Mouse (Mus musculus) layer of hippocampus, adult 18-20 months (tissue): Measurements from ENCODE around the gene Gm10309. TPM values are rescaled to one million over a fixed set of nuclear protein-coding genes. Genes with fewer than 3 reads are reported as not detected.

Experiments used
- DNase-seq, 2 experiments: peaks; one replicate each; pipeline ENCODE4 v3.0.0; 2022; ENCODE audit warnings: low spot score in 2 of 2
- total RNA-seq, 2 experiments: library from RNA; stranded (reverse); gene quantifications; 2 replicates each; pipeline ENCODE4 v1.2.3; 2021

Gene Gm10309
- total RNA-seq, 2 experiments from 2014 or later = not detected

DNA sequence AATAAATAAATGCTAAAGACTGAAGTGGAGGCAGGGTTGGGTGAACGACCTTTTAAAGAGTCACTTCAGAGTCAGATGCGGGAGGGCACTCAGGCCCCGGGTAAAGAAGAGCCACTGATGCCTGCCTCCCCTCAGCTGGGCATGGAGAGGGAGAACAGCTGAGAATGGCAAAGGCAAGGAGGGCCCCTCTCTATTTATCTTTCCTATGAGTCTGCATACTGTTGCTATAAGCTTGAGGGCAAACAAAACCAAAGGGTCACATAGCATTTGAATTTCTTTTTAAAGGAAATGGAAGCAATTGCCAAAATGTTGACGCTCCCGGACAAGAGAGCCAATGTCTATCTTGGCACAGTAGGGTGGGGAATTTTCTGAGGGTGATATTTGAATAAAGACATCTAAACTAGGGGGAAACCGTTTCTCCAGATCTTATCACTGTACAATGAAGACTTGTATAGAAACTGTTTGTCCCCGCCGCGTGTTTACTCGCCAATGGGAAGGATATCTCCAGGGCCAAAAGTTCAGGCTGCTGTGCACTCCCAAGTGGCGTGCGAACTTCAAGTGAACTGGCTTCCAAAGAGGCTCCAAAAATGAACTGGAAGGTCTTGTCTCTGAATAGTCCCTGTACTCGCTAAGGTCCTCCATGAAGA is 10.1 kb upstream of the Gm10309 start:
- no peak for DNase-seq

DNA sequence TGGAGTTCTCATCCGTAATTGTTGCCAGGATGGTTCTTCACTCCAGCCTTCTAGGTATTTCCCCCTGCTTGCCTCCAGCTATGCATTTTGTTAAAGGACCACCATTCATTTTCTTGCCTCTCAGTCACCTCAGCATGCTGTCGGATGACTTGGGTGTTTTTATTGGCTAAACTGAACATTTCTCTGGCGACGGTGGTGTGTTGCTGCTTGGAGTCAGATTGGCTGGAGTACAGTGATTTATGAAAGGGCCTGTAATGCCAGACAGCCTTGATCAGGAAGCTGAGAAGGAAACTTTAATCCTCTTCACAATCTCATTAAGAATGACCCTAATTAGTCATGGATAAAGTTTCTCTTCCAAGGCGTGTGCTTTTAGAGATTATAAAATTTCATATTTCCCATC is 4.8 kb upstream of the Gm10309 start:
- no peak for DNase-seq

DNA sequence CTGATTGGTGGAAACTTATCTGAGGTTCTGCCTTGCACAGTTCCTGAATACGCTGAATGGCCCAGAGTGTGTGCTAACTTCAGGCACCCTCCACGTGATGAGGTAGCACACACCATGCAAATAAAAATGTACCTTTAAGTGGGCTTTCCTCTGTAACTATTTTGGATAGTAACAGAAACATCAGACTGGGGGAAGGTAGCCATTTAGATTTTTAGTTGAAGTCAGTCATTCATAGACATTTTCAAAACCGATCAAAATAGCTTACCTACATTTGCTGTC is 3.1 kb upstream of the Gm10309 start:
- no peak for DNase-seq

DNA sequence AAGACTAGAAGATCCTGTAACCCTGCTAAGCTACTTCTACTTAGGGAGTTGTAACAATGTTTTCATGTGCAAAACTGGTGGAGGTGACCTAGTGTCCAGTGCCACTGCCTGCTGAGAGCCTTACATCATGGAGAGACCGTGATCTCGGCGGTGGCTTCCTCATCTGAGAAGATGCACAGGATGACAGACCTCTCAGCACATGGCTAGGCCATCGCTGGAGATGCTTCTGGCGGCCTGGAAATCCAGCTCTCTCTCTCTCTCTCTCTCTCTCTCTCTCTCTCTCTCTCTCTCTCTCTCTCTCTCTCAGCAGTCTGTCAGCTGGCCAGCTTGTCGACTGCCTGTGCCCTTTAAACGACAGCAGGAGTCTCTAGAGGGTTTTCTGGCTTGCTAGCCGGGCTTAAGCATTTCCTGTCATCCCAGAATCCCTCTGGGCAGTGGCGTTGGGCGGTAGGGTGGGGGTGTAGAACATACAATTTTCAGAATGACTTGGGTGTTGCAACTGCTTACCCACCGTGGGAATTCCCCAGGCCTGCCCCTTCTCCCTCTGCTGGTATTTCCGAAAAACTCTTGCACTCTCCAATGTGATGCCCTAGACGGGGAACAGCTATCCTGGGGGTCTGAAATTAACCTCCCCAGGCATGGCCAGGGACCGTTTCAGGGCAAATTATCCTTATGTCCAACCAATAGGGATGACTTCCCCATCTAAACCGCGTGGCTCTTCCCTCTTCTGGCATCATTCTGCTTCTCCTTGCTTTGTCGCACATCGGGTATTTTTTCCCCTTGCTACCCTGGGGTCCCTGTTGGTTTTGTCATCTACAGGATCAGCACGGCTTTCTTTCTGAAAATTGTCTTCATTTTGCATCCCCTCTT is 2.5 kb upstream of the Gm10309 start:
- no peak for DNase-seq

GRCm38 (mm10) chr17:86506881-86507280 is 1.8 kb upstream of the Gm10309 start:
- DNase-seq = no peak

DNA sequence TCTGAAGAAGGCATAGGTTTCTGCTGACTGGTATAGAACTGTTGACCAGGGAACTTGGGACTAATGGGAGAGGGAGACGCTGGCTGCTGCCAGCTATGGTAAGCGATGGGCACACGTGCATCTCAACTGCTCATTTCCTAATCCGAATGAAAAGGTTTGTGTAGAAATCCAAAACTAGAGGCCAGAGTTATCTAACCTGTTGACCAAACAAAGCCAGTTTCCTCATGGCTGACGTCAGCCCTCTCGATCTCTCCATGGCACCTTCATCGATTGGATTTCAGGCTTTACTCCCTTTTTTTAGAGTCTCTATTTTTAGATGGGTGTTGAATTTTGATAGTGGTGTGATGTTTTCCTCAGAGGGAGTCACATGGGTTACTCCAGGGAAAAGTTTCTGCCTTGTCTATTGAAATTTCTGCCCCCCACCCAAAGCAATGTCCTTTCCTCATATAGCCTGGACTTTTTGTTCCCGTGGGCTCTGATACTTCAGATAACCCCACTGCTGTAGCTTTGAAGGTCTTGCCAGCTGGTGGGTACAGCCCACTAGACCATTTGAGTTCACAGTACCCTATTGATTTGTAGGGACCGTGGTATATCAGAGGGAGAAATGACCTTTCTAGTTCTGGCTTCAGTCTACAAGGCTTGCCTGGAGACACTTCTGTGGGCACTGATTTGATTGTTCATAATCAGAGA is 1.7 kb downstream of the Gm10309 start:
- no peak for DNase-seq

- DNase-seq = no peak
Measured at GRCm38 (mm10) chr17:86501393-86501792, 3.6 kb downstream of the Gm10309 start.

DNA sequence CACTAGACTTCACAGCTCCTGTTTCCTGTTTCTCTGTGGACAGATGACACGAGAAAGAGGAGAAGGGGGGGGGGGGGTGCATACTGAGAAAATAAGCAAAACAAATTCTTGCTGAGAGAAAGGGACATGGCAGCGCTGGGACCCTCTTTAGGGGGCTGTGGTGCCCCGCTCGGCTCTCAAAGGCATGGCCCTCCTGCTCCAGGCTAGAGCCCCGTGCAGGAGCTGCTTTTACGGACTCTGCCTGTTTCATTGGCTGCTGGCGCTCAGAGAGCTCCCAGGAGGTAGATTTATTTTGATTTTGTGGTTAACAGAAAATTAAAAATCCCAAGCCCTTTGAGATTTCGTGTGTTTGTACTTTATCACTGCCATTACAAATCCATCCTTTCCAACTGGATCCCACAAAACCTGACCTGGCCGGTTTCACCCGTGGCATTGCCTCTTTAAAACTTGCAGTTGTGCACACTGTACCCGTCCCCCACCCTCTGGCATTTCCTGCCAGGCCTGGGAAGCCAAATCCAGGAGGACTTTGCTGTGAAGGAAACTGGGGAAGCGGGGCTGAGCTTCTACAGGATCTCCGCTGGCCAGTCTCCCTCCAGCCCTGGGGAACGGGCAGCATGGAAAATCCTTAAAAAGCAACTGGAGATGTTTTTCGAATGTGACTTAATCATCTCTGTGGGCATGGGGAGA is 5.5 kb downstream of the Gm10309 start:
- no peak for DNase-seq

- no peak for DNase-seq
Measured at GRCm38 (mm10) chr17:86497302-86497701, 7.7 kb downstream of the Gm10309 start.

DNA sequence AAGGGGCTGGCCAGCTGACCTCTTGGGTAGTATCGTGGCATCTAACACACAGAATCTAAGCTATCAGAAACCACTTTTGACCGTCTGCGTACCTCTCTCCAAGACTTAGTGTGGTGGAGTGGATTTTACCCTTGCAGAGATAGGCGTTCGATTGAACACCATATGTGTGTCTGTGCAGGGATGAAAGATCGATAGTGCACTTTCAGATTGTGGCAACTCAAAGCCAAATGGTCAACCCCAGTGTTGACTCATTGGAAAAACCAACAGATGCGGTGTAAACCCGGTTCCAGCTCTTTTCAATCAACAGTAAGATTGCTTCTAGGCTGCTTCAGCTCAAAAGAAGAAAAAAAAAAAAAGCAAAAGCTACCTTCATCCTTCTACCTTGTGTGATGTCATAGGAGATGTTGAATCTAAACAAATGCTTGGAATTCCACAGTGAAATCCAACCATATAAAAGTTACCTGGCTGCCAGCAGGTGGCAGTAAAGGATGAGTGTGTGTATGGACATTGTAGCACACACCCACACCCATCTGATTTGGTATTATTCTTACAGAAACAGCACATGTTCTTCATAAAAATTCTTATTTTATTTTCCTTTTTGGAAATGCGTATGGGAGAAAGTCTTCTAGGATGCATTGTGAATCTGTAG is 8.8 kb downstream of the Gm10309 start:
- DNase-seq = peak in 1 of 2 experiments; percentile 65

DNA sequence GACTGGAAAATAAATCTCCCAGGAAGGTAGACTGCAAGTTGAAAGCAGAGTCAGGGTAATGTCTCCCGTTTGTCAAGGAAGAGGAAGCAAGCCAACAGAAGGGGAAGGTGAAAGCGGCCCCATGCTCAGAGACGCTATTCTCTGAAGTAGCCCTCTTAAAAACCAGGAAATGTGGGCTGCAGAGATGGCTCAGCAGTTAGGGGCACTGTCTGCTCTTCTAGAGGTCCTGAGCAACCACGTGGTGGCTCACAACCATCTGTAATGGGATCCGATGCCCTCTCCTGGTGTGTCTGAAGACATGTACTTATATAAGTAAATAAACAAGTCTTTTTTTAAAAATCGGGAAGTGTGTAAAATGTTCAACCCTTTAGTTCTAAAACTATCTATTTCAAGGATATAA is 10.1 kb downstream of the Gm10309 start:
- no peak for DNase-seq

- no peak for DNase-seq
Measured at GRCm38 (mm10) chr17:86494494-86494893, 10.5 kb downstream of the Gm10309 start.

DNA sequence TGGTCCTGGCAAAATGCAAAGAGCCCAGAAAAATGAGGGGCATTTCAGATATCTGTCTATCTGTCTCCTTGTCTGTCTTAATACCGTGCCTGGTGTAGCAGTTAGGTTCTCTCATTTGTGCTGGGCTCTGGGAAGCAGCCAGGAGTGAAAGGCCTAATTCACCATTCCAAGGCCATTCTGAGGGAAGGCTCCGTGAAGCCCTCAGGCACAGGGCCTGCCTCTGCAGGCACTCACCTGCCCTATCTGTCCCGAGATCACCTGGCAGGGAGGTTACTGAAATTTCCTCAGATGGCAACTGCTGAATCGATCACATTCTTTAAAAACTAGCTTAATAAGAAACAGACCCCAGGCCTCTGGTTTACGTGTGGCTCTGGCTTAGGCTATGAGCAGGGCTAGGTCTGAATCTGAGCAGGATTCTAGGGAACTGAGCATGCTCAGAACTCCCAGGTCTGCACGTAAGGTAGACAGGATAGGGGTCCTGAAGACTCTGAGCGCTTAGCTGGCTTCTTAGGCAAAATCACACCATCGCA is 11.1 kb downstream of the Gm10309 start:
- DNase-seq = no peak

DNA sequence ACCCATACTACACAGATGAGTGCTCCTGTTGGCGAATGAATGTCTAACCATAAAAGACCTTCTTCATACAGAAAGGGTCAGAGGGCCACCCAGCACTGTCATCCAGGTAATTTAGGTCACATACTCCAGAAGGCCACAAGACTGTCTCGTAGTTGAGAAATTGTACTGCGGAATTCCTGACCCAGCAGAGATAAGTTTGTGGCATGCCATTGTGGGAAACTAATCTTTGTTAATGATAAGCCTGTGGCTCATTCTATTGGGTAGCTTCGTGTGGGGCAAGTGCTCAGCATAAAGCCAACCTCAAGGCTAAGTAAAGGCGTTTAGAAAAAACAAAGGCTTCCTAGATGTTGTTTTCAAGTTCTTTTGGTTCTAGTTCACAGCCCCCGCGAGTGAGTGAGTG is 12.7 kb downstream of the Gm10309 start:
- DNase-seq = no peak

GRCm38 (mm10) chr17:86489827-86490226 is 15.2 kb downstream of the Gm10309 start:
- no peak for DNase-seq

- DNase-seq = no peak
Measured at GRCm38 (mm10) chr17:86487450-86487849, 17.6 kb downstream of the Gm10309 start.

DNA sequence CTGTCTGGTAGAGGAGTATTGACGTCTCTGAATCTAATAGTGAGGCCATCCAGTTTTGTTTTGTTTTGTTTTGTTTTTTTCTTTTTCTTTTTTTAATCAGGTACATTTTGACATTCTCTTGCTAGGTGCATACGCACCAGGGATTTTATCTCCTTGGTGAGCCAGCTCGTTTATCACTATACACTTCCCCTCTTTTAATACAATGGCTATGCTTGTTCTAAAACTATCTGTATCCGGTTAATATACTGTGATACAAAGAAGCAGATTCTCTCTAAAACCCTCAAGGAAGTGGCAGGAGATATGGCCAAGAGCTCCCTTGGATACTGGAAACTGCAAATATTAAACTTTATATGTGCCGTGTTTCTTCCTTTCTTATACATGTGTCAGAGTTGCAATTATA is 18.4 kb downstream of the Gm10309 start:
- no peak for DNase-seq

DNA sequence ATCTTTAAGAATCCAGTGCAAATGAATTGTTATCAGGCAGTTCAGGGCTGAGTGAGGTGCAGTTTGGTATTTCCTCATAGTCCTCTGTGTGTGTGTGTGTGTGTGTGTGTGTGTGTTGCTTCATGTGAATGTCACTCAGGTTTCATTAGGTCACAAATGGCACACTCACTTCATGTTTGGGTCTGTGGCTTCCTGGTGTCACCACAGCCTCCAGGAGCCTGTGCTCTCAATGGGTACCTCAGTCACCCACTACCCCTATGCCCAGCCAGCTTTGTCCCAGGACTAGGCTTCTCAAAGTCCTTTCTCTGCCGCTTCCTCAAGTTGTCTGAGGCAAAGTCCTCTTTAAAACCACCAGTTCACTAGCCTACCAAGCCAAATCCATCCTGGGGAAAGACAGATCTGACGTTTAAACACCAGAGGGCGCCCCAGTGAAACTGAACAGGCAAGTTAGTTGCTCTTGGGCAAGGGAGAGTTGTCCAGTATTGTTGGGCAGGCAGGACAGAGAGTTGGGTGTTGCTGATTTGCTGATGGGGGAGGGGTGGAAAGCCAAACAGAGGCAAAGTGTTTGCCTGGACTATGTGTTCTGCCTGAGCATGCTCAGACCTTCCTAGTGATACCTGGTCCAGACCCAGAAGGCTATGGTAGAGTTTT is 20.8 kb downstream of the Gm10309 start:
- peak; percentile 70 to 88 for DNase-seq

GRCm38 (mm10) chr17:86482675-86483074 is 22.4 kb downstream of the Gm10309 start:
- DNase-seq = no peak

- DNase-seq = no peak
Measured at GRCm38 (mm10) chr17:86479406-86479805, 25.6 kb downstream of the Gm10309 start.
